15 mouse cellular contexts compared by ENCODE assay signal in genomic region chr13:84060906-84061305, GRCm38 (mm10).
DNase-seq lines count a peak whose midpoint lies in the region; ATAC-seq and TF ChIP-seq lines count a peak whose summit lies in the region.
"Had no signal": no experiment of that assay in that cellular context is flagged by ENCODE, and none has a peak within 500 bp of the region (broad histone marks: within the 10 kb centered on the region; RNA-seq: fewer than 3 reads in every experiment).

No protein-coding gene starts in this region.

- H3K9me3 ChIP-seq in hindbrain, embryonic 12.5 days (replicated peaks) = no peaks in the 10 kb centered on the region
- H3K9me3 ChIP-seq in midbrain, embryonic 14.5 days (ENCODE audit: control insufficient read depth, low read length) = no peaks in the 10 kb centered on the region

- no peak overlapping the region for H3K9ac ChIP-seq in hindbrain, embryonic 12.5 days
- H3K9ac ChIP-seq in midbrain, embryonic 14.5 days (replicated peaks; ENCODE audit: low read length) = peak overlapping the region; percentile 53; the same call in 1 of the 2 replicates

- peaks cover 21% of the 10 kb centered on the region for H3K4me1 ChIP-seq in cerebellum, adult 2 months (ENCODE audit: control insufficient read depth, insufficient read depth, low read length)
- peaks cover 48% of the 10 kb centered on the region for H3K4me1 ChIP-seq in hindbrain, embryonic 12.5 days
- H3K4me1 ChIP-seq in midbrain, embryonic 14.5 days (ENCODE audit: control insufficient read depth, insufficient read depth, low read length) = peaks cover 58% of the 10 kb centered on the region

- H3K4me2 ChIP-seq in hindbrain, embryonic 12.5 days (replicated peaks) = peak overlapping the region; percentile 43; the same call in 1 of the 2 replicates
- H3K4me2 ChIP-seq in midbrain, embryonic 14.5 days (ENCODE audit: low read length) = peak overlapping the region; percentile 48

- no peaks in the 10 kb centered on the region for H3K27me3 ChIP-seq in cerebellum, adult 2 months (ENCODE audit: control insufficient read depth, insufficient read depth, low read length)
- no peaks in the 10 kb centered on the region for H3K27me3 ChIP-seq in hindbrain, embryonic 12.5 days
- H3K27me3 ChIP-seq in midbrain, embryonic 14.5 days (ENCODE audit: control insufficient read depth, insufficient read depth, low read length) = no peaks in the 10 kb centered on the region
- H3K27me3 ChIP-seq: CH12.LX had no signal

- peak overlapping the region; percentile 94; the same call in 1 of the 2 replicates for H3K27ac ChIP-seq in cerebellum, adult 2 months (ENCODE audit: insufficient read depth, low read length)
- peak overlapping the region; percentile 95 for H3K27ac ChIP-seq in hindbrain, embryonic 12.5 days
- H3K27ac ChIP-seq in midbrain, embryonic 14.5 days (replicated peaks; ENCODE audit: low read depth, low read length) = peak overlapping the region; percentile 90
- H3K27ac ChIP-seq: heart, adult 2 months had no signal

- WGBS in cerebellum, adult 2 months = 45% methylated on average over 3 of the region's 3 CpGs
- WGBS in hindbrain, embryonic 12.5 days = 50% methylated on average over 3 of the region's 3 CpGs
- 37% methylated on average over 3 of the region's 3 CpGs for WGBS in midbrain, embryonic 14.5 days

- ATAC-seq in hindbrain, embryonic 12.5 days (ENCODE audit: low FRiP score) = no peak
- no peak for ATAC-seq in midbrain, embryonic 14.5 days (ENCODE audit: low FRiP score, low TSS enrichment)

- H3K4me3 ChIP-seq in cerebellum, adult 2 months (replicated peaks; ENCODE audit: insufficient read depth, low read depth, low read length) = no peak overlapping the region
- no peak overlapping the region for H3K4me3 ChIP-seq in hindbrain, embryonic 12.5 days
- H3K4me3 ChIP-seq in midbrain, embryonic 14.5 days (replicated peaks; ENCODE audit: low read depth, low read length) = 0 out of 2 replicates have a peak overlapping the region, but pooled peaks have one; percentile 5
- H3K4me3 ChIP-seq: erythroblast, embryonic 14.5 days; heart, adult 2 months had no signal

- no peaks in the 10 kb centered on the region for H3K36me3 ChIP-seq in hindbrain, embryonic 12.5 days
- no peaks in the 10 kb centered on the region for H3K36me3 ChIP-seq in midbrain, embryonic 14.5 days (ENCODE audit: control insufficient read depth, insufficient read depth, low read length)

- DNase-seq in cerebellum, adult 2 months = no peak
- DNase-seq in cerebellum, adult 11 months = no peak
- DNase-seq in midbrain, embryonic 14.5 days = peak; percentile 25
- DNase-seq in retina, postnatal 1 day = peak; percentile 28
- DNase-seq in heart, adult 9 months (ENCODE audit: low spot score in 2 of 2) = no peak
- no peak for DNase-seq in lung, postnatal 25 days (ENCODE audit: low spot score)
- no peak for DNase-seq in kidney, postnatal 36 days
- DNase-seq: heart, adult 2 months; heart, postnatal 10 days; kidney, adult 2 months; lung, adult 18-20 months; right cerebral cortex, postnatal 25 days had no signal

- TF ChIP-seq POLR2A in cerebellum, adult 2 months (IDR thresholded peaks at IDR 0.05; ENCODE audit: borderline replicate concordance, insufficient read depth, low read length) = no peak

- no peak for TF ChIP-seq CTCF in cerebellum, adult 2 months (IDR thresholded peaks at IDR 0.05; ENCODE audit: borderline replicate concordance, insufficient read depth, low read depth, low read length)

Comparison
In these comparisons a context has a peak if more than half of its experiments do, and no peak if none do; other contexts are left out.
1. DNase-seq: peak in midbrain, embryonic 14.5 days (single experiment) and retina, postnatal 1 day (single experiment); none in cerebellum, adult 2 months (0 of 2), cerebellum, adult 11 months (single experiment), heart, adult 9 months (0 of 2), lung, postnatal 25 days (single experiment) and kidney, postnatal 36 days (0 of 2).
2. Peak in every context shown above with its lines, with median percentiles within 50 percentile points of each other: H3K27ac ChIP-seq.